Mouse (Mus musculus) E14TG2a.4 (cell line): ENCODE results near the gene Ubxn10.

Experiments
- CTCF ChIP-seq: conservative IDR thresholded peaks from 2 replicates; pipeline ENCODE4 v1.5.1; 2014; ENCODE audit warnings: low read length
- POU5F1 ChIP-seq: IDR thresholded peaks from 2 replicates; pipeline ENCODE4 v1.6.1; 2014; ENCODE audit warnings: low read length, borderline replicate concordance

DNA sequence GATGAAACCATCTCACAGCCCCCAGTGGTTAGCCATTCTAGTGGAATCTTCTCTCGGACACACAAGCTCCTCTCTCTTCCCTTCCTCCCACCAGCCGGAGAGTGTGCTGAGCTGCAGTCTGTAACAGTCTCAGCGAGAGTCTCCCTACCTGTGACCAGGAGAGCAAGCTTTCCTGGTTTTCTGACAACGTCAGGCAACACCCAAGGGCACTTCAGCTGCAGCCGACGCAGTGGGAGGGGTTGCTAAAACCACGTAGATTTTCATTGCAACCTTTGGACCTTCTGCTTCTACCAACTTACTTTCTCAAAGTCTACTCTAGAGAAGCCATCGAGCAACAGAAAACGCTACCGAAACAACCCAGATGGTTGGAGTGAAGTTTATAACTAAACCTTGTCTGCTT lies 35.0 kb upstream of the Ubxn10 start:
- TF ChIP-seq CTCF (no peak), POU5F1 (no peak)
